Mouse (Mus musculus) liver, embryonic 14.5 days (tissue): ENCODE results near the gene Ccnk. TPM values are rescaled to one million over a fixed set of nuclear protein-coding genes. Genes with fewer than 3 reads are reported as not detected.

Experiments used
- ATAC-seq: fragments of 200-750 bp; cut with Nextera tagmentation; 2 replicates; pipeline ENCODE4 v1.8.0; 2017; ENCODE audit warnings: moderate number of reproducible peaks, mild to moderate bottlenecking, moderate library complexity; ENCODE audit not compliant: insufficient read depth
- DNase-seq, 3 experiments: peaks; one replicate each; pipeline ENCODE4 v3.0.0-alpha.2; 2012 to 2013; ENCODE audit warnings: low read depth in 3 of 3, low spot score in 3 of 3
- H3K27ac ChIP-seq: fragments of 300-500 bp; sonication (generic); 2 replicates; pipeline ENCODE4 v1.5.1; 2014; ENCODE audit warnings: moderate library complexity, mild to moderate bottlenecking, control low read depth, inconsistent platforms
- H3K27me3 ChIP-seq: fragments of 300-500 bp; sonication (generic); 2 replicates; pipeline ENCODE4 v1.6.1; 2014; ENCODE audit warnings: mild to moderate bottlenecking, low read length, moderate library complexity; ENCODE audit not compliant: control insufficient read depth, insufficient read depth
- H3K36me3 ChIP-seq: fragments of 300-500 bp; sonication (generic); replicated peaks from 2 replicates; pipeline ENCODE4 v1.6.1; 2014; ENCODE audit warnings: low read depth; ENCODE audit not compliant: control insufficient read depth, insufficient read depth
- H3K4me1 ChIP-seq, 2 experiments: fragments of 200-500 bp in 1 of 2; fragments of 300-500 bp in 1 of 2; sonication (generic) in 1 of 2; replicated peaks; 2 replicates each; pipeline ENCODE4 v1.6.1; 2012 to 2014; ENCODE audit warnings: antibody characterized with exemption in 1 of 2, inconsistent platforms in 1 of 2, low read length in 1 of 2; ENCODE audit not compliant: control insufficient read depth in 2 of 2, insufficient read depth in 2 of 2
- H3K4me2 ChIP-seq: fragments of 300-500 bp; sonication (generic); 2 replicates; pipeline ENCODE4 v1.6.1; 2014; ENCODE audit warnings: low read depth, mild to moderate bottlenecking, control low read depth, moderate library complexity
- H3K4me3 ChIP-seq, 2 experiments: fragments of 200-500 bp in 1 of 2; fragments of 300-500 bp in 1 of 2; sonication (generic) in 1 of 2; 2 replicates each; pipeline ENCODE4 v1.5.1; 2012 to 2014; ENCODE audit warnings: low read depth in 2 of 2, low read length in 2 of 2, mild to moderate bottlenecking in 2 of 2, control low read depth in 1 of 2, inconsistent platforms in 1 of 2, moderate library complexity in 1 of 2; ENCODE audit not compliant: insufficient read depth in 1 of 2
- H3K9ac ChIP-seq: fragments of 300-500 bp; sonication (generic); replicated peaks from 2 replicates; pipeline ENCODE4 v1.6.1; 2014; ENCODE audit warnings: mild to moderate bottlenecking, control low read depth, moderate library complexity
- H3K9me3 ChIP-seq: fragments of 300-500 bp; sonication (generic); 2 replicates; pipeline ENCODE4 v1.6.1; 2016; ENCODE audit warnings: low read length, mixed read lengths; ENCODE audit not compliant: control insufficient read depth
- CTCF ChIP-seq: IDR thresholded peaks from 2 replicates; pipeline ENCODE4 v1.5.1; 2016; ENCODE audit warnings: antibody characterized with exemption, low read depth, control low read depth
- EP300 ChIP-seq: IDR thresholded peaks from 2 replicates; pipeline ENCODE4 v1.6.1; 2016; ENCODE audit warnings: antibody characterized with exemption, low read depth
- WGBS: fragments of 180-500 bp; shearing (Covaris S2); extraction: QIAGEN DNeasy Blood & Tissue Kit; methylation state at CpG from one replicate; pipeline ENCODE4 v1.1.7; 2014; ENCODE audit not compliant: insufficient replicate concordance; 5-methylcytosine and 5-hydroxymethylcytosine counted together
- polyA plus RNA-seq, 2 experiments: library from polyadenylated mRNA; depleted of rRNA in 1 of 2; stranded (reverse) in 1 of 2; unstranded in 1 of 2; fragments of >200 nt; fragmentation: Nextera tagmentation in 1 of 2; extraction: Ambion mirVana in 1 of 2; gene quantifications; 2 replicates each; pipeline versions ENCODE4 v1.2.1 to v1.2.3; 2012 to 2014

The Ccnk gene
- polyA plus RNA-seq, 2 experiments, result 4.0 to 10.4 TPM

- ATAC-seq, result peak; percentile 50
- H3K36me3 ChIP-seq, result no peaks in the 10 kb centered on the region
- peaks cover 0 to 19% of the 10 kb centered on the region in 2 experiments; a peak in 3 of 4 replicates for H3K4me1 ChIP-seq
- no peak overlapping the region for H3K27ac ChIP-seq
- H3K9ac ChIP-seq, result no peak overlapping the region
- DNase-seq, result peak; percentile 32 to 44 (median 32)
- H3K27me3 ChIP-seq, result no peaks in the 10 kb centered on the region
- no peak overlapping the region for H3K4me3 ChIP-seq
- H3K9me3 ChIP-seq, result no peaks in the 10 kb centered on the region
- H3K4me2 ChIP-seq, result peak overlapping the region; percentile 22; the same call in 1 of the 2 replicates
- WGBS, result 66% methylated on average over 10 of the region's 10 CpGs
- TF ChIP-seq EP300, result no peak
- TF ChIP-seq CTCF, result no peak
These were observed 70.1 kb downstream of the Ccnk start for GRCm38 (mm10) chr12:108249522-108249921.

GRCm38 (mm10) chr12:108251034-108251792 lies 71.8 kb downstream of the Ccnk start:
- no peak overlapping the region for H3K4me3 ChIP-seq
- no peaks in the 10 kb centered on the region for H3K36me3 ChIP-seq
- H3K27ac ChIP-seq, result no peak overlapping the region
- TF ChIP-seq CTCF (no peak), EP300 (no peak)
- DNase-seq, result no peak
- H3K4me2 ChIP-seq, result no peak overlapping the region
- H3K9me3 ChIP-seq, result no peaks in the 10 kb centered on the region
- H3K4me1 ChIP-seq, result peaks cover 0 to 10% of the 10 kb centered on the region in 2 experiments; a peak in 2 of 4 replicates
- no peak overlapping the region for H3K9ac ChIP-seq
- 73% methylated on average over 31 of the region's 31 CpGs for WGBS
- ATAC-seq, result no peak
- H3K27me3 ChIP-seq, result no peaks in the 10 kb centered on the region

GRCm38 (mm10) chr12:108251825-108252542 lies 72.6 kb downstream of the Ccnk start:
- DNase-seq (no peak), ATAC-seq (0 out of 2 replicates have a peak, but pooled peaks have one; percentile 4)
- no peaks in the 10 kb centered on the region for H3K27me3 ChIP-seq
- TF ChIP-seq EP300, result no peak
- no peak for TF ChIP-seq CTCF
- no peaks in the 10 kb centered on the region for H3K9me3 ChIP-seq
- peaks cover 0 to 10% of the 10 kb centered on the region in 2 experiments; a peak in 2 of 4 replicates for H3K4me1 ChIP-seq
- no peak overlapping the region for H3K27ac ChIP-seq
- no peak overlapping the region for H3K4me2 ChIP-seq
- no peaks in the 10 kb centered on the region for H3K36me3 ChIP-seq
- WGBS, result 67% methylated on average over 15 of the region's 15 CpGs
- H3K4me3 ChIP-seq, result no peak overlapping the region
- no peak overlapping the region for H3K9ac ChIP-seq

Other genes with a start within 250 kb of the Ccnk start
- 0.02 and 0.06 TPM in 2 replicates for gene Bcl11b, start 176.0 kb upstream of the Ccnk start, polyA plus RNA-seq (2012; rRNA removed)
- 0.06 TPM in 1 of 2 replicates, not detected in the other for gene Bcl11b, start 176.0 kb upstream of the Ccnk start, polyA plus RNA-seq (2014; fragmentation: Nextera tagmentation; extraction: Ambion mirVana)
- gene Setd3, start 265 bp upstream of the Ccnk start, polyA plus RNA-seq (2012; rRNA removed), result 15.2 and 26.8 TPM in 2 replicates
- 43.4 and 46.2 TPM in 2 replicates for gene Setd3, start 265 bp upstream of the Ccnk start, polyA plus RNA-seq (2014; fragmentation: Nextera tagmentation; extraction: Ambion mirVana)
- gene Ccdc85c, start 95.8 kb downstream of the Ccnk start, polyA plus RNA-seq (2012; rRNA removed), result 1.8 TPM in 2 replicates
- 1.8 TPM in 2 replicates for gene Ccdc85c, start 95.8 kb downstream of the Ccnk start, polyA plus RNA-seq (2014; fragmentation: Nextera tagmentation; extraction: Ambion mirVana)
- gene Hhipl1, start 126.7 kb downstream of the Ccnk start, polyA plus RNA-seq (2012; rRNA removed), result 0.02 and 0.03 TPM in 2 replicates
- not detected in 2 replicates for gene Hhipl1, start 126.7 kb downstream of the Ccnk start, polyA plus RNA-seq (2014; fragmentation: Nextera tagmentation; extraction: Ambion mirVana)
- 0.48 and 0.52 TPM in 2 replicates for gene Cyp46a1, start 154.8 kb downstream of the Ccnk start, polyA plus RNA-seq (2012; rRNA removed)
- 0.11 and 0.13 TPM in 2 replicates for gene Cyp46a1, start 154.8 kb downstream of the Ccnk start, polyA plus RNA-seq (2014; fragmentation: Nextera tagmentation; extraction: Ambion mirVana)
- gene Eml1, start 191.4 kb downstream of the Ccnk start, polyA plus RNA-seq (2012; rRNA removed), result 1.8 and 2.5 TPM in 2 replicates
- 3.3 and 4.1 TPM in 2 replicates for gene Eml1, start 191.4 kb downstream of the Ccnk start, polyA plus RNA-seq (2014; fragmentation: Nextera tagmentation; extraction: Ambion mirVana)